Mouse (Mus musculus) gastrocnemius, postnatal 36 days (tissue): ENCODE measurements around the gene Gstt3. TPM values are rescaled to one million over a fixed set of nuclear protein-coding genes. Genes with fewer than 3 reads are reported as not detected.

ENCODE experiments used
- DNase-seq, 2 experiments: peaks; one replicate each; pipeline ENCODE4 v3.0.0; 2022
- intact Hi-C: fragments of 180-260 bp; cut with DNase I; formaldehyde crosslinking; loops from one replicate; pipeline ENCODE4 v1.15.1; 2025
- long read RNA-seq, 2 experiments: library from polyadenylated mRNA; stranded (forward); transcript quantifications; one replicate each; pipeline ENCODE4 v2.0.0; 2021
- total RNA-seq, 2 experiments: library from RNA; stranded (reverse); gene quantifications; 2 replicates each; pipeline ENCODE4 v1.2.3; 2021

Gstt3 gene
- total RNA-seq, result 1 to 10 TPM; 3.3 to 3.5 TPM
- long read RNA-seq, experiment 1, partial matches to known transcripts, result 0 of 4 reads
- long read RNA-seq, experiment 1, other reads (novel, unspliced or antisense), result 0 of 4 reads
- long read RNA-seq, experiment 2, partial matches to known transcripts, result 0 of 4 reads
- long read RNA-seq, experiment 2, other reads (novel, unspliced or antisense), result 2 of 4 reads

DNA sequence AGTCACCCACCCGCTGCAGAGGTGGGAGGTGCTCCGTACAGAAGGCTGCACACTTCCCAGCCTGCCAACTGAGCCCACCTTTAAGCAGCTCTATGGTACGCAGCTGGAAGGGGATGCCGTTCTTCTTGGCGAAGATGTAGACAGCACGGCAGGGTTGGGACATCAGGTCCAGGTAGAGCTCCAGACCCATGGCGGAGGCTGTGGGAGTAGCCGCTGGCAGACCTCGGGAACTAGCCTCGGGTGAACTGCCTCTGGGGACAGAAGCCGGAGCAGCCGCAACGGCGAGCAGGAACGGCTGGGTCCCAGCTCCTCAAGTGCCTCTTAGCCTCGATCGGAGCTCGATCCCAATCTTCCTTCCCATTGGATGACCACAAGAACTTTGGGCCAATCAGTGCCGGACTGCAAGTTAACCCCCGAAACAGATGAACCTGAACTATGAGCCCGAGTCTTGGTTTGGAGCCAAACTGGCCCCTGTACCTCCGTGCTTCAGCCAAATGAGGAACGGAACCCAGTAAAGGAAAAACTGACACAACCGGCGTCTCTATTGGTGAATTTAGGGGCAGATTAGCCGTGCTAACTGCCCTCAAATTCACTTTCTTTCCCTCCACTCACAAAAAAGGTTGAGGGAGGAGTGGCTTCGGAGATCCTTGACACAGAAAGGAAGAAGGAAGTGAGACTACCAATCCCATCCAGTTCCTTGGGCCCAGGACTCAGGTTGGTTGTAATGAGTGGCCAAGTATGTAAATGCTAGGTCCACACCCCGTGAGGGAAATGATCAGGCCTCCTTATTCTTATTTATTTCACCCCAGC, at the start of gene Gstt3, which contains the start of gene Gm20441:
TSS of gene Gstt3 (minus strand) at position 646 of the 810 bp plus-strand sequence.
TSS of gene Gm20441 (minus strand) at position 186 of the 810 bp plus-strand sequence.
- intact Hi-C loops, result no loop called here
- peak; percentile 54 to 65 for DNase-seq

DNA sequence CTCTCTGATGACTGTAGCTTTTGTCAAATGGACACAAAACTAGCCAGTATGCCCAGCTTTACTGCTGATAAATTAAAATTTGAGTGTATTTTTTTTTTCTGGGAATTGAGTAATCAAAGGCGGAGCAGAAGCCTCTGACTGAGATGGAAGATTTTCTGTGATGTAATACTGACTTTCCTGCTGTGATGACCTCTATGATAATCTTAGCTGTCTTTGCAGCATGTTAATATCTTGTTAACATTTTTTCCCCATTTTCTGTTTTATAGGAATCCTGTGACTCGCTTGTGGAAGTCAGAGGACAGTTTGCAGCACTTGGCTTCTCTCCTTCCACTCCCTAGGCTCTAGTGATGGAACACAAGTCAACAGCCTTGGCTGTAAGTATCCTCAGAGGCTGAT, 49.1 kb upstream of the Gstt3 start:
- intact Hi-C loops, result no loop called here

DNA sequence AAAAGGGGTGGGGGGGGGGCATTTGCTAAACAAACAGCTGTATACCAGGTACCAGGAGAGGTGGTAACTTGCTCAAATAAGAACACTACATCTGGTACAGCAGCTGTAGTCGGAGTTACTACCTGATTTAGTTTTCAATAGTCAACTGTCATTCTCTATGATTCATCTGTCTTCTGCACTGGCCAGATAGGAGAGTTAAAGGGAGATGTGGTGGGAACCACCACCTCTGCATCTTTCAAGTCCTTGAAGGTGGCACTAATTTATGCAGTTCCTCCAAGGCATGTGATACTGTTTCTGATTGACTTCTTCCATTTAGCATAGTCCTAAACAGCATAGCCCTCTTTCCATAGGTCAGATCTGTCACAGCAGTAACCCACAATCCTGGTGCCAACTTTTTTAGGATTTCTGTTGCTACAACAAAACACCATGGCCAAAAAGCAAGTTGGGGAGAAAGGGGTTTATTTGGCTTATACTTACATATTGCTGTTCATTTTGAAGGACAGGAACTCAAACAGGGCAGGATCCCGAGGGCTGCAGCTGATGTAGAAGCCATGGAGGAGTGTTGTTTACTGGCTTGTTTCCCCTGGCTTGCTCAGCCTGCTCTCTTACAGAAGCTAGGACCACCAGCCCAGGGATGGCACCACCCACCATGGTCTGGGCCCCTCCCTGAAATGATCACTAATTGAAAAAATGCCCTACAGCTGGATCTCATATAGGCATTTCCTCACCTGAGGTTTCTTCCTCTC, 48.5 kb upstream of the Gstt3 start:
- no peak for DNase-seq
- intact Hi-C loops, result no loop called here

More for the DNA sequence above, 49.1 kb upstream of the Gstt3 start:
- no peak for DNase-seq

DNA sequence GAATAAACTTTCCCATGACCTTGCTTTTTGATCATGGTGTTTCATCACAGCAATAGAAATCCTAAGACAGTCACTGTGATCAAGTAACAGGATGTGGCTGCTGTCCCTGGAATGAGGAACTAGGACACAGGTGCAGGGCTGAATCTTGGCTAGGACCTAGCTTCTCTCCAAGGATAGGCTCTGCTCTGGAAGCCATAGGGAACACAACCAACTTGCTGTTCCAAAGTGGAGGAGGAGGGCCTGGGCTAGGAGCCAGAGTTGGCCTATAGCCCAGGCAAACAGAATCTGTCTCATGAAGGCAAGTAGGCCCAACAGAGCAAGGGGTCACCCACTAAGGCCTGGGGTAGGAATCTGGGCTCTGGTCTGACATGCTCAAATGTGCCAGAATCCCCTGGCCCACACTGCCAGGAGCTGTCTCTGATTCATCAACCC, 47.3 kb upstream of the Gstt3 start:
- intact Hi-C loops, result no loop called here
- DNase-seq, result peak; percentile 84

DNA sequence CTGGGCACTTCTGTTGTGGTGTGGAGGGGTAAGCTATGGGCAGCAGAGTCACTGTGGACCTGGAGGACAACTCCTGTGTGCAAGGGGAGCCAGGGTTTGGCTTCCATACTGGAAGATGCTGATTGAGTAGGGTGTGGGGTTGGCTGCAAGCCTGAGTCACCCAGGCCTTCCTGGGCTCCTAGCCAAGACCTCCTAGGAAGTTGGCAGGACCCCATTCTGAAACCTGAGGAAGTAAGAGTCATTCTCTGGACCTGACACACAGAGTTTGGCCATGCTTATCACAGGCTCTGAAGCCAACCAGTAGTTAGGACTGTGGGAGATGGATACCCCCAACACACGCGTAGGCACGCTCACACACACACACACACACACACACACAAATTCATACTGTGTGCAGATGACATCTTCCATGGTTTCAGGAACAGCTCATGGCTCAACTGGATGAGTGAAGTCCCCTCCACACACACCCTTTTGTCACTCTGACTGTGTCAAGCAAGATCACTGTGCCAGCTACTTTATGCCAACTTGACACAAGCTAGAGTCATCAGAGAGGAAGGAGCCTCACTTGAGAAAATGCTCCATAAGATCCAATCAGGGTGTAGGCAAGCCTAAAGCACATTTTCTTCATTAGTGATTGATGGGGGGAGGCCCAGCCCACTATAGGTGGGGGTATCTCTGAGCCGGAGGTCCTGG, 46.6 kb upstream of the Gstt3 start:
- peak; percentile 59 to 63 for DNase-seq
- intact Hi-C loops, result no loop called here

DNA sequence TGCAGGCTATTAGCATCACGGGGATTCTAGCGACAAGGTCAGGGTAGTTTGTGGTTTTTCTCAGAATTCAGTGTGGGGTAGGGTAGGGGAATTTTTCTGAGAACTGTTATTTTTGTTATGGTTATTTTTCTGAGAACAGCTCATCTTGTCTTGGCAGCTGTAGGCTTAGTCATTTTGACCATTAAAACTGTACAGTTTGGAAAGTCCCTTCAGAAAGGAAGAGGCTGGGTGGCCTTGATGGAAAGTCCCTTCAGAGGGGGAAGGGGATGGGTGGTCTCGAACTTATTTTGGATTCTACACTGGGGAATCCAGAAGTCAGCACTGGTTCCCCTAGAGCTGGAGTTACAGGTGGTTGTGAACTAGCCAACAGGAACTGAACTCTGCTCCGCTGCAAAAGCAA, 43.3 kb upstream of the Gstt3 start:
- intact Hi-C loops, result no loop called here
- no peak for DNase-seq

DNA sequence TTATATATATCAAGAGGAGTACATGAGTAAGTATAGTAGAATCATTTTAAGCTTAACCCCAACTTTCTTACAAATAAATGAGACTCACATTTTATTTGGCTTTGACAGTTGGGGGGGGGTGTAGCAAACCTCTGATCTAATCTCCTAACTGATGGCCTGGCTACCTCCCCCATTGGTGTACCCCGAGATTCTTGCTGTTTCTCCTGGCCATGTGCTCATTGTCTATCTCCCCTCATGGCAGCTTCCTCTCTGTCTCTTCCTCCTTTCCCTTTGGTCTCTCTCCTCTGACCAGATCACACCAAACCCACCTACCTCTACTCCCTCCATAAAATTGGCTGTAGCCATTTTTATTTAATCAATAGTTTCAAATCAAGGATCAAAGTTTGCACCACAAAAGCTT, 42.6 kb upstream of the Gstt3 start:
- no peak for DNase-seq
- intact Hi-C loops, result no loop called here

DNA sequence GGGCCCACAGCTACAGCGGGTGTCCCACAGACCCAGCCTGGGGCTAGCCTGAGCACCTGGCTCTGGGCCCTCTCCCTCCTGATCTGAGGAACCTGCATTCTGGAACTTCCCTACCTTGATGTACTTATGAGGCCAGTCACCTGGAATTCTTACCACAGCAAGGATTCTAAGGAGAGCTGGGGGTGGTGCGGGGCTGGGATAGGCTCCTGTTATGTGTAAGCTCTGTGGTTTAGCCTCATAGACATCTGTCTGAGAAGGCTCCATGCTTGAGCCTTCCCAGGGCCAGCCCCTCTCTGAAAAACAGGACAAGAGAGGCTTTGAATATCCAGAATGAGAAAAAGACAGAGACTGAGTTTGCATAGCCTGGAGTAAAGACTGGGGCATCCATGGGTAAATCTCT, 41.2 kb upstream of the Gstt3 start, which contains the start of gene Gstt4:
TSS of gene Gstt4 (minus strand) at position 101 of the 400 bp plus-strand sequence.
- intact Hi-C loops, result no loop called here
- no peak for DNase-seq

DNA sequence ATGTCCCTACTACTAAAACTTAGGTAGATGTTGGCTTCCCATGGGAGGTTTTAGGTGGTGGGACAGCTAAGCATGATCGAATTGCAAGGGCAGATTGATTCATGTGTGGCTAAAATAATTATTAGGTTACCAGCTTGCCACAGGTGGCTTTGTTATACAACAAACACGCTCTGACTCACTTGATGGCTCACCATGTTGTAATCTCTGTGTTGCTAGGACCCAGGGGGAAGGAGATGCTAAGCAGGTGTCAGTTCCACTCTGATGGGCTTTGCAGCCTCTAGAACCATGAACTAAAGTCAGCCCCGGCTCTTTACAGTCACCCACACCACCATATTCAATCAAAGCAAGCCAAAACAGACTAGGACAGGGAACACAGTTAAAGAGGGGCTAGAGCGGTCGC, 38.7 kb upstream of the Gstt3 start:
- intact Hi-C loops, result no loop called here
- DNase-seq, result no peak

DNA sequence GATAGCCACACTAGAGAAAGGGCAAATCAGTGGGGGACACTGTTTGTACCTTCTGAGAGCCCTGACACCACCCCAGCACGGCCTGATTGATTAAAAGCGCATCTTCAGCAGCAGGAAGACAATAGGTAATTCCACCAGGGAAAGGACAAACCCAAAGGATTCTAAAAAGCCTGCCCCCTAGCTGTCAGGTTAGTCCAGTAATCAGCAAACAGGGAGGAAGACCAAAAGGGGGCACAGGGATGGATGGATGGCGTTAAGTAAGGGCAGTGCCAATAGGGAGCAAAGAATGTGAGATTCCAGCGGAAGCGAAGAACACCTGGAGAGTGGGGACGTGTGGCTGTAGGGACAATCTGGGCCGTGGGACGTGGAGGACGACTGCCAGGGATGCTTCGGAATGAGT, 37.4 kb upstream of the Gstt3 start:
- no peak for DNase-seq
- intact Hi-C loops, result no loop called here

DNA sequence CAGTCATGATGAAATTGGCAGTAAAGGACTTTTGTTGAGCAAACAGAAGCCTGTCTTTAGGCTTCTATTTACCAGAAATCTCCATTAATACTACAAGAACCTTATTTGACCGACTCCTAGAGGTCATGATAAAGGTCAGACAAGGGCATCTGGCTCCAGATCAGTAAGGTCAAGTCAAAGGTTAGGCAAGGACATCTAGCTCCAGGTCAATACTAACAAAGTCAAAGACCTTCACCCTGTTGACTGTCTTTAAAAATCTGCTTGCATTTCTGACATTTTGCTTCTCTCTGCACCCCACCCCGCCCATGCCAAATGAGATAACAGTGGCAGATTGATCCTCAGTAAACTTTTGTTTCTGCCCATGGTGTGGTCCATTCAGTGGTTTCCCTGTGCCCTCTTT, 23.0 kb upstream of the Gstt3 start:
- intact Hi-C loops, result no loop called here
- no peak for DNase-seq

DNA sequence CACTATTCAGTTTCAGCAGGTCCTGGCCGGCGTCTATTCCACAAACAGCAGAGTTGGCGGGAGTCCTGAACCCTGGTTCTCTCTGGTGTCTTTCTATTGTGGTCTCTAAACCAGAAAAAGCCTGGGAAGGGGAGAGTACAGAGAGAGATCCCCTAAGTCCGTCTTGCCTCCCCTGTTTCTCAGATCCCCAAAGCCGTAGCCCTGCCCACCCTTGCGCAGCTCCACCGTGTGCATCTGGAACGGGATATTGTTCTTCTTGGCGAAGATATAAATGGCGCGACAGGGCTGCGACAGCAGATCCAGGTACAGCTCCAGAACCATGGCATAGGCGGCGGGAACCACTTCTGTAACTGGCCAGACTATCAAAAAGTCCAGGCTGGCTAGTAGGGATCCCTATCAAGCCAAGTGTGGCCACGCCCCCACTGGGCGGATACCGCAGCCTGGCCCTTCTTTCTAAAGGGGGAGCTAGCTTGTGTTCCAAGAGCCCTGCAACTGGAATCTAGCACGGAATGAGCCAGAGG, 17.0 kb upstream of the Gstt3 start, which contains the start of gene Gstt1:
TSS of gene Gstt1 (minus strand) at position 409 of the 521 bp plus-strand sequence.
- DNase-seq, result peak; percentile 64 to 70
- intact Hi-C loops, result no loop called here

DNA sequence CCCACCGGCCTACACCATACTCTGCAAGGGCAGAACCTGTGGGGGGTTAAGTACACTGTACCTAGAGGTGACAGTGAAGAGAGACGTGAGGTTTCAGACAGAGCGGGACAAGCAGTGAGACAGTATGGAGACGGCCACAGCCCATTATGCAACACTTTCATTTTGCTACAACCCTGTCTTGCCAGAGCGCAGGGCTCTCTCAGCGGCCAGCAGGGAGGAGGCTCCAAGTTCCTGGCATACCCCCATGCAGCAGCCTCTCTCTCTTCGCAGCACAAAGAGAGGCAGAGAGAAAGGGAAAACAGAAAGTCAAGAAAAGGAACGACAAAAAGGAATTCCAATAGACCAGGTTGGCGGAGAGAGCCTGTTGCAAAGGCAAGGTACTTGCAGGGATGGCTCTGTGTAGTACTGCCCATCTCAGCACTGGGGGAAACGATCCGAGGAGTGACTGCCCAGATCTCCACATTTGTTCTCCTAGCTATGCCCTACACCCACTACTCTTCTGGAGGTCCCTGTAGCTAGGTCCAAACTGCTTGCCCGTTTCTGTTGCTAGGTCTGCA, 16.5 kb upstream of the Gstt3 start:
- intact Hi-C loops, result no loop called here
- peak; percentile 49 to 66 for DNase-seq

DNA sequence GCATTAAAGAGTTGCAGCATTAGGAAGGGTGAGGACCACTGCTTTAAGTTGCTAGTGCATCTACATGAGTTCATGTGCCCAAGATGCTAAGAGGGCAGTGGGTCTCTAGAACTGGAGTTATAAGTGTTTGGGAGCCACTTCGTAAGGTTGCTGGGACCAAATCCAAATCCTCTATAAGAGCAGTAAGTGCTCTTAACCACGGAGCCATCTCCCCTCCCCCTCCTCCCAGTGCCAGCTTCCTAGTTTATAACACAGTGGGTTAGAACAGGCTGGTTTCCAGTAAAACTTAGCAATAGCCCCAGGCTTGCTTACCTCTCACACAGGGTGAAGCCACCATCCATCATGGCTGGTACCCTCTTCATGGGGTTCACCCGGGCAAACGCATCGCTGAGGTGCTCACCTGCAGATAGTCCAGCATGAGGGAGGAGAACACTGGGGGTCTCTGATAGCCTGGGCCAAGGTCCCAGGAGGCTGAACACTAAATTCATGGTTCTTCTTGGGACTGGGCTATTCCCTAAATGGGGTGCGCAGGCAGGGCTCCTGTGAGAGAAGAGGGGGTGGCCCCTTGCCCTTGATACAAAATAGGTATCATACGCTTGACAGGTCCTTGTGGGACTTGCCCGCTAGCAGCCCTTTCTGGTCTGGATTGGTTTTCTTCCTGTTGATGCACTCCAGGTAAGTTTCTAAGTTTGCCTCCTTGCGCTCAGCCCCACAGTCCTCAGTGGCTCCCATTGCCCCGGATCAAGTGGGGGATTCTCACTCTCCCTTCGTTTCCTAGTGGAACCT, 15.7 kb upstream of the Gstt3 start:
- DNase-seq, result no peak
- intact Hi-C loops, result no loop called here

DNA sequence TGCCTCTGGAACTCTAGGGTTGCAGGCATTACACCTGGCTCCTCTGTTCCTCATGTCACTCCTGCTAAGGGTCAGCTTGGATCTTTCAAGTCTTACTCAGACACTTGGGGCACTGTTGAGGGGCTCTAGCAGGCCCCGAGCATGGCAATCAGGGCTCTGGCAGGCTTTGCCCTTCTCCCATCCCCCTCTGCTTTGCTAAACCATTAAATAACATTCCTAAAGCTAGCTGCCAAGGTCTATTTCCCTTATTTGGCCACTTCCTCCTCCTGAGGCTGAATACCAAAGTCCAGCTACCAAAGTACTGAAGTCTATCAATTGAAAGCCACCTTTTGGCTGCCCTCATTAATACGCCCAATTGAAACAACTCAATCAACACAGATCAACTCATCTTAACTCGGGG, 13.7 kb upstream of the Gstt3 start:
- intact Hi-C loops, result no loop called here
- DNase-seq, result no peak

DNA sequence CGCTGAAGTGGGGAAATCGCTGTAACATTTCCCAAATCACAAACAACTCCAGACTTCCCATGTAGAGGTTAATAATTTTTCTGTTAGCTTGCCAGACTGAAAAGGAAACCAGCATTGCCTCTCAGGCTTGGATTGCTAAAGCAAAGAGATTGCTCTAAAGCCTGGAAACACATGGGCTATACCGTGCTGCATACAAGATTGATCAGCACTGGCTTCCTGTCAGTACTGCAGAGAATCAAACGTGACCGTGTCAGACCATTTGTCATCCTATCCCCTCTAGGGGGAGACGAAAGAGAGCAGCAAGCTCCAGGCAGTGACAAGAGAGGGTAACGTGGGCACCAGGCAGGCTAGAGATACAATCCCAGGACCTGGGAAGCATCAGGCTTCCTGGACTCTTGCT, 9.6 kb upstream of the Gstt3 start:
- DNase-seq, result no peak
- intact Hi-C loops, result no loop called here

DNA sequence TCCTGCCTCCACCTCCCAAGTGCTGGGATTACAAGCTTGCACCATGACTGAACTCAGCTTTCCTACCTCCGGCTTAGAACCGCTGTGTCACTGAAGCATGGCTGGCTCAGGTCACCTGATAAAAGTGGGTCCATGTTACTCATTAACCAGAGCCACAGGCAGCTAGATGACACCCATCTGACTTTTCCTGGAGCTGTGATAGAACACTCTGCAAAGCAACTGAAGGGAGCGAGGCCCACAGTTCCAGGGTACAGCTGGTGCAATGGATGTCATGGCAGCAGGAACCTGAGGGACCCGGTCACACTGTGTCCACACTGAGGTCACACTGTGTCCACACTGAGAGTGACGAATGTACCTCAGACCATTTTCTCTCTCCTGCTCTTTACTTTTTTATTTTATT, 8.6 kb upstream of the Gstt3 start:
- DNase-seq, result no peak

DNA sequence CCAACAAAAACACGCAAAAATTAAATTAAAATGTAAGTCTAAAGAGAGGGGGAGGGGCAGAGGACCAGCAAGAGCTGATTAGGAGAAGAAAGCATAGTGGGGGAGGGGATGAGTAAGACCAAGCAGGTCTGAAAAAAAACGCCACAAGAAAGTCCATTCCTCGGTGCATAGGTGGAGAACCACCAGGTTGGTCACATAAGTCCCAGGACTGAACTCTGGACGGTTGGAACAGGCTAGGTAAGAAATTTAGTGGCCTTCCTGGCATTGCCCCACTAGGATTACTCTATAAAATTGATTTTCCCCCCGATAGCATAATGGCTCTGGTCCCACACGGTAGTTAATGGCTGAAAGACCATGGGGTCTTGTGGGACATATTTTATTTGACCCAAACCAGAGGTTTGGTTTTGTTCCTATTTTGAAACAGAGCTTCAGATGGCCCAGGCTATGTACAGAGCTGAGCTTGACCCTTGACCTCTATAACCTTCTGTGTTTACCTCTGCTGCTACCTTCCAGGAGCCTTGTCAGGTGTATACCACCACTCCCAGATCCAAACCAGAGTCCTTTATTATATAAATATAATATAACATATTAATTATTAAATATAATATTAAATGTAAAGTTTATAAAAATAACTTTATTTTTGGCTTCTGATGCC, 8.0 kb upstream of the Gstt3 start:
- intact Hi-C loops, result no loop called here
- no peak for DNase-seq

More for the DNA sequence above, 8.6 kb upstream of the Gstt3 start:
- intact Hi-C loops, result no loop called here

DNA sequence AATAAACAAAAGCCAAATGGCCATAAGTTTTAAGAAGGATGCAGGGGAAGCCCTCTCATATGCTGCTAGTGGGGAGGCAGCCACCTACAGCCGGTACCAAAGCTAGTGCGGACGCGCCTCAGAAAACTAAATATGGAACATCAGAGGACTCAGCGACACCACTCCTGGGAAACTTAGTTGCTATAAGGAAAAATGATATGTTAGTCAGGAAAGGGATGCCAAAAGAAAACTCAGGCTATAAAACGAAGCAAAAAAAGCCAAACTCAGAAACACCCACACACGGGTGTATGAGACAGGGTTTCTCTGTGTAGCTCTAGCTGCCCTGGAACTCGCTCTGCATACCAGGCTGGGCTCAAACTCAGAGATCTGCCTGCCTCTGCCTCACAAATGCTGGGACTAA, 7.1 kb upstream of the Gstt3 start:
- no peak for DNase-seq
- intact Hi-C loops, result no loop called here
